Mouse (Mus musculus) erythroblast, embryonic 14.5 days (primary cell): ENCODE results near the gene Nxpe5. TPM values are rescaled to one million over a fixed set of nuclear protein-coding genes. Genes with fewer than 3 reads are reported as not detected.
A peak's percentile ranks its signal among the peaks of the same experiment; 100 is the strongest.

Source experiments
- H3K27me3 ChIP-seq: 2 replicates; pipeline ENCODE4 v1.6.1; 2012; ENCODE audit warnings: inconsistent platforms; ENCODE audit not compliant: control insufficient read depth
- H3K36me3 ChIP-seq: 2 replicates; pipeline ENCODE4 v1.6.1; 2012; ENCODE audit warnings: mild to moderate bottlenecking, inconsistent platforms; ENCODE audit not compliant: control insufficient read depth
- H3K4me1 ChIP-seq: 2 replicates; pipeline ENCODE4 v1.6.1; 2012; ENCODE audit warnings: inconsistent platforms; ENCODE audit not compliant: control insufficient read depth
- H3K4me3 ChIP-seq: replicated peaks from 2 replicates; pipeline ENCODE3; 2012; ENCODE audit warnings: moderate library complexity, mild to moderate bottlenecking, inconsistent platforms
- H3K9me3 ChIP-seq: 2 replicates; pipeline ENCODE4 v1.6.1; 2012; ENCODE audit warnings: low read length, inconsistent platforms, mixed read lengths; ENCODE audit not compliant: control insufficient read depth
- GATA1 ChIP-seq: IDR thresholded peaks from 2 replicates; pipeline ENCODE4 v1.6.1; 2012; ENCODE audit warnings: low read length, inconsistent platforms, mixed read lengths
- TAL1 ChIP-seq: IDR thresholded peaks from 3 replicates; pipeline ENCODE4 v1.6.1; 2012; ENCODE audit warnings: low read length, inconsistent platforms, mixed read lengths
- polyA plus RNA-seq: library from polyadenylated mRNA; stranded (reverse); fragments of >175 nt; gene quantifications from 2 replicates; pipeline ENCODE4 v1.2.3, GENCODE M21; 2012

The Nxpe5 gene
- polyA plus RNA-seq, 1 experiment: not detected

- TF ChIP-seq TAL1 (no peak), GATA1 (no peak)
- H3K4me3 ChIP-seq: no peak overlapping the region
- H3K4me1 ChIP-seq: peaks cover 78% of the 10 kb centered on the region
- no peaks in the 10 kb centered on the region; the same call in 1 of the 2 replicates for H3K9me3 ChIP-seq
- peaks cover 50% of the 10 kb centered on the region for H3K36me3 ChIP-seq
- no peaks in the 10 kb centered on the region for H3K27me3 ChIP-seq
Observed at GRCm38 (mm10) chr5:138258078-138258477, 32.4 kb downstream of the Nxpe5 start.

- H3K36me3 ChIP-seq: peaks cover 50% of the 10 kb centered on the region
- H3K9me3 ChIP-seq: no peaks in the 10 kb centered on the region
- H3K4me3 ChIP-seq: no peak overlapping the region
- peaks cover 83% of the 10 kb centered on the region for H3K4me1 ChIP-seq
- TF ChIP-seq GATA1 (no peak), TAL1 (no peak)
- H3K27me3 ChIP-seq: no peaks in the 10 kb centered on the region
Observed at GRCm38 (mm10) chr5:138258542-138258941, 32.8 kb downstream of the Nxpe5 start.

GRCm38 (mm10) chr5:138258993-138259392, 33.3 kb downstream of the Nxpe5 start:
- Histone ChIP-seq H3K4me1 (peaks cover 84% of the 10 kb centered on the region), H3K9me3 (no peaks in the 10 kb centered on the region), H3K4me3 (no peak overlapping the region), H3K36me3 (peaks cover 50% of the 10 kb centered on the region), H3K27me3 (no peaks in the 10 kb centered on the region)
- TF ChIP-seq TAL1 (no peak), GATA1 (no peak)

GRCm38 (mm10) chr5:138260051-138260450, 34.4 kb downstream of the Nxpe5 start:
- H3K4me1 ChIP-seq: peaks cover 89% of the 10 kb centered on the region
- no peak for TF ChIP-seq TAL1
- TF ChIP-seq GATA1: no peak
- no peaks in the 10 kb centered on the region for H3K9me3 ChIP-seq
- H3K27me3 ChIP-seq: no peaks in the 10 kb centered on the region
- H3K36me3 ChIP-seq: peaks cover 50% of the 10 kb centered on the region
- peak overlapping the region; percentile 28 for H3K4me3 ChIP-seq

DNA sequence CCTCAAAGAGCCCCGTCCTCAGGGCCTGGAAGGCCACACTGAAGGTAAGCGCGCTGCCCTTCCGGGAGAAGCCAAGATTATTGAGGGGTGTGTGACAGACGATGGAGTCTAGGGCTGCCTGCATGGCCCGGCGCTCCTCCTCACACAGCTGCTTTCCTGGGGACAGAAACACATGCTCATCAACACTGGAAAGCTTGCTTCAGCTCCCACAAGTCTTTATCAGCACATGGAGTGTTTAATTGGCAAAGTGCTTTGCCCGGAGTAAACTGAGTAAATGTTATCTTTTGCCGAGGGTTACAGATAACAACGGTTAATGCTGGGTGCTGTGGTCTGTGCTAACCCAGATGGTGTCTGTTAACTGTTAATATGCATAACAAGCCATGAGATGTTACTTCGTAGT, 35.1 kb downstream of the Nxpe5 start:
- Histone ChIP-seq H3K36me3 (peaks cover 54% of the 10 kb centered on the region), H3K27me3 (no peaks in the 10 kb centered on the region), H3K4me1 (peaks cover 89% of the 10 kb centered on the region), H3K9me3 (no peaks in the 10 kb centered on the region), H3K4me3 (peak overlapping the region; percentile 28)
- TF ChIP-seq TAL1 (no peak), GATA1 (0 out of 2 replicates have a peak, but pooled peaks have one; percentile 26)

DNA sequence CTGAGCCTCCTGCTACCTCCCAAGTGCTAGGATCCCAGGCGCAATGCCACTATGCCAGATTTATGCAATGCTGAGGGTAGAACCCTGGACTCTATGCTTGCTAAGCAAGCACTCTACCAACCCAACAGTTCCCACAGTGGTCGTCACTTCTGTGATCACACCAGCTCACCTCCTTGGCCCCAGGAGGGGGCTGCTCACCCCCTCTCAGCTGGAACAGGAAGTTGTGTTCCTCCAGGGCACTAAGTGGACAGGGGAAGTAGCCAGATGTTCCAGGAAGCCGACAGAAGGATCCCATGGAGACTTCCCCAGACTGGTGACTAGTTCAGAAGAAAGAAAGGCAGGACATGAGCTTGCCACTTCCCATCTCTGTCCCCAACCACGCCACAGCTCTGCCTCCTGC, 36.3 kb downstream of the Nxpe5 start:
- TF ChIP-seq GATA1 (no peak), TAL1 (no peak)
- peaks cover 54% of the 10 kb centered on the region for H3K36me3 ChIP-seq
- no peaks in the 10 kb centered on the region for H3K9me3 ChIP-seq
- H3K4me1 ChIP-seq: peaks cover 77% of the 10 kb centered on the region
- H3K4me3 ChIP-seq: peak overlapping the region; percentile 95
- no peaks in the 10 kb centered on the region for H3K27me3 ChIP-seq

GRCm38 (mm10) chr5:138262582-138263240, 37.0 kb downstream of the Nxpe5 start:
- H3K4me3 ChIP-seq: peak overlapping the region; percentile 95
- peaks cover 51% of the 10 kb centered on the region for H3K36me3 ChIP-seq
- no peaks in the 10 kb centered on the region for H3K27me3 ChIP-seq
- TF ChIP-seq TAL1 (no peak), GATA1 (no peak)
- no peaks in the 10 kb centered on the region for H3K9me3 ChIP-seq
- peaks cover 73% of the 10 kb centered on the region for H3K4me1 ChIP-seq

- Histone ChIP-seq H3K4me1 (peaks cover 66% of the 10 kb centered on the region), H3K4me3 (peak within 1 kb of the TSS; percentile 95), H3K36me3 (peaks cover 44% of the 10 kb centered on the region), H3K27me3 (no peaks in the 10 kb centered on the region), H3K9me3 (no peaks in the 10 kb centered on the region)
- TF ChIP-seq GATA1 (no peak), TAL1 (no peak)
Observed at GRCm38 (mm10) chr5:138263260-138264206, 37.8 kb downstream of the Nxpe5 start, which contains the start of gene BC037034. Gene BC037034, minus strand, starts transcription at chr5:138264033.

DNA sequence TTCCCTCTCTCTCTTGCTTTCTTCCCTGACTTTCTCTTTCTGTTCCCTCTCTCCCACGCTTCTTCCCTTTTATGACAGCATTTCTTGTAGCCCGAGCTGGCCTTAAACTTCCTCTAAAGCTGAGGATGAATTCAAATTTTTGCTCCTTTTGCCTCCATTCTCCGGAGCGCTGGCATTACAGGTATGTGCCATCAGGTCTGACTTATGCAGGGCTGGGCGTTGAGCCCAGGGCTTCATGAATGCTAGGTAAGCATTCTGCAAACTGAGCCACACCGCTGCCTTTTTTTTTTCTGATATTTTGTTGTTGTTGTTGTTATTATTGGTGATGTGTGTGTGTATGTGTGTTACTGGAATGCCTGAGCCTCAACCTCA, 38.5 kb downstream of the Nxpe5 start:
- H3K9me3 ChIP-seq: no peaks in the 10 kb centered on the region
- peaks cover 38% of the 10 kb centered on the region for H3K36me3 ChIP-seq
- TF ChIP-seq GATA1 (no peak), TAL1 (no peak)
- peak overlapping the region; percentile 95 for H3K4me3 ChIP-seq
- H3K27me3 ChIP-seq: no peaks in the 10 kb centered on the region
- H3K4me1 ChIP-seq: peaks cover 59% of the 10 kb centered on the region
